Mouse (Mus musculus) thymus, adult 2 months (tissue): Measurements from ENCODE around the gene Ksr2.

ENCODE experiments used
- CTCF ChIP-seq: fragments of 200-500 bp; IDR thresholded peaks from 2 replicates; pipeline ENCODE4 v1.5.1; 2012; ENCODE audit warnings: mild to moderate bottlenecking, control low read depth, low read length, moderate library complexity, borderline replicate concordance; ENCODE audit not compliant: control insufficient read depth, poor library complexity, insufficient read depth; ENCODE audit errors: extremely low read depth
- POLR2A ChIP-seq: fragments of 200-500 bp; IDR thresholded peaks from 2 replicates; pipeline ENCODE4 v1.6.1; 2012; ENCODE audit warnings: mild to moderate bottlenecking, low read length, control low read depth, moderate library complexity; ENCODE audit not compliant: control insufficient read depth, poor library complexity, insufficient read depth; ENCODE audit errors: extremely low read depth

DNA sequence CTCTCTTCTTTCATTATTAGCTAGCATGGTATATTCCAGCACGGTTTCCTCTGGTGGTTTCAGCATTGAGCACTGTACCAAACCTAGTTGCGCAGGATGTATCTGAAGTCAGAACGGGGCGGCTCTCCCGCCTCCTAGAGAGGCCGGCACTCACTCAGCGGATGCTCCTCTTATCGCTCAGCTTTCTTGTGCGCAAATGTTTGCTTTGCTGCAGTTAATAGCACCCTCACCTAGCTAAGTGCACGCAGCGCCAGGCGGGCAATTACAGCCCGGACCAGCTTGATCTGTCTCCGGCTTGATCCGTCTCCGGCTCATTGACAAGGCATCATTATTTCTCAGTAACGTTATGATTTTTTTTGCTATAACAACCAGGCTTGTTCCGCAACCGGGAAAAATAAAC is 179.5 kb downstream of the Ksr2 start:
- TF ChIP-seq CTCF (no peak), POLR2A (no peak)
